32 mouse cellular contexts compared by ENCODE assay signal in the genomic region with DNA sequence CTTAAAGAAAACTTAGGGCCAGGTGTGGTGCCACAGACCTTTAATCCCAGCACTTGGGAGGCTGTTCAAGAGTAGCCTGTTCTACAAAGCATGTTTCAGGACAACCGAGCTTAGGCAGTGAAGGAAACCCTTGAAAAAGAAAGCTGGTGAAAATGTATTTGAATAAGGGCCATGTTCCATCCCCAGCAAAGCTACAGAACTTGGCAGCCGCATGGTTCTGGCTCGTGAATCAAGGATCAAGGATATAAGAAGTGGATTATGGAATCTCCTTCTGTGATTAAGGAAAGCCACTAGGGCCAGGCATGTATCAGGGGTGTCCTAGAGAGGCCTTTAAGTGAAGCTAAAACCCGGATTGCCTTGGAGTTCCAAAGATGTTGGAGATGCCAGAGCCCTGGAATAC.
"Had no signal": no experiment of that assay in that cellular context is flagged by ENCODE, and none has a peak within 500 bp of the region (broad histone marks: within the 10 kb centered on the region; RNA-seq: fewer than 3 reads in every experiment).

No protein-coding gene starts in this region.

- H3K9me3 ChIP-seq: limb, embryonic 10.5 days; limb, embryonic 12.5 days; limb, embryonic 13.5 days; limb, embryonic 15.5 days; liver, embryonic 12.5 days; liver, embryonic 13.5 days; liver, embryonic 15.5 days; lung, embryonic 15.5 days; midbrain, embryonic 10.5 days; midbrain, embryonic 12.5 days; midbrain, embryonic 15.5 days; neural tube, embryonic 12.5 days had no signal

- H3K4me3 ChIP-seq: limb, embryonic 10.5 days; limb, embryonic 12.5 days; limb, embryonic 13.5 days; limb, embryonic 15.5 days; liver, embryonic 12.5 days; liver, embryonic 13.5 days; liver, embryonic 15.5 days; lung, embryonic 15.5 days; megakaryocyte, embryonic 14.5 days; midbrain, embryonic 10.5 days; midbrain, embryonic 12.5 days; midbrain, embryonic 13.5 days; midbrain, embryonic 15.5 days; myocyte; neural tube, embryonic 12.5 days had no signal

- ATAC-seq: liver, embryonic 12.5 days; liver, postnatal 0 days; lung, postnatal 0 days; midbrain, embryonic 13.5 days; midbrain, embryonic 15.5 days; midbrain, embryonic 16.5 days had no signal

- H3K4me1 ChIP-seq: limb, embryonic 15.5 days; liver, embryonic 15.5 days had no signal

- DNase-seq: left cerebral cortex, postnatal 4 days; liver; liver, embryonic 13.5 days; liver, postnatal 0 days; lung, adult 18-20 months; lung, adult 2 months; lung, embryonic 14.5 days; lung, postnatal 10 days; lung, postnatal 14 days; lung, postnatal 36 days; lung, postnatal 4 days; midbrain, embryonic 14.5 days had no signal

- H3K36me3 ChIP-seq: midbrain, embryonic 15.5 days had no signal

- H3K27ac ChIP-seq: limb, embryonic 10.5 days; limb, embryonic 12.5 days; limb, embryonic 13.5 days; limb, embryonic 15.5 days; liver, embryonic 12.5 days; liver, embryonic 13.5 days; liver, embryonic 14.5 days; liver, embryonic 15.5 days; lung, embryonic 15.5 days; macrophage; midbrain, embryonic 10.5 days; midbrain, embryonic 12.5 days; midbrain, embryonic 13.5 days; midbrain, embryonic 15.5 days; neural tube, embryonic 12.5 days had no signal

- H3K27me3 ChIP-seq: limb, embryonic 12.5 days; limb, embryonic 13.5 days; limb, embryonic 15.5 days; liver, embryonic 12.5 days; liver, embryonic 13.5 days; liver, embryonic 15.5 days; lung, embryonic 15.5 days; megakaryocyte, embryonic 14.5 days; midbrain, embryonic 12.5 days; midbrain, embryonic 13.5 days; midbrain, embryonic 15.5 days; neural tube, embryonic 12.5 days had no signal

- H3K9ac ChIP-seq: limb, embryonic 12.5 days; limb, embryonic 13.5 days; limb, embryonic 15.5 days; liver, embryonic 12.5 days; liver, embryonic 13.5 days; liver, embryonic 14.5 days; liver, embryonic 15.5 days; liver, postnatal 0 days; lung, embryonic 14.5 days; lung, embryonic 15.5 days; midbrain, embryonic 12.5 days; midbrain, embryonic 13.5 days; midbrain, embryonic 15.5 days; neural tube, embryonic 12.5 days had no signal

- H3K4me2 ChIP-seq: limb, embryonic 12.5 days; limb, embryonic 13.5 days; limb, embryonic 15.5 days; liver, embryonic 11.5 days; liver, embryonic 12.5 days; liver, embryonic 13.5 days; liver, embryonic 15.5 days; lung, embryonic 14.5 days; lung, embryonic 15.5 days; midbrain, embryonic 11.5 days; midbrain, embryonic 12.5 days; midbrain, embryonic 13.5 days; midbrain, embryonic 15.5 days; neural tube, embryonic 12.5 days had no signal
